Comparison of ENCODE assay signal across 8 mouse cellular contexts in the genomic region with DNA sequence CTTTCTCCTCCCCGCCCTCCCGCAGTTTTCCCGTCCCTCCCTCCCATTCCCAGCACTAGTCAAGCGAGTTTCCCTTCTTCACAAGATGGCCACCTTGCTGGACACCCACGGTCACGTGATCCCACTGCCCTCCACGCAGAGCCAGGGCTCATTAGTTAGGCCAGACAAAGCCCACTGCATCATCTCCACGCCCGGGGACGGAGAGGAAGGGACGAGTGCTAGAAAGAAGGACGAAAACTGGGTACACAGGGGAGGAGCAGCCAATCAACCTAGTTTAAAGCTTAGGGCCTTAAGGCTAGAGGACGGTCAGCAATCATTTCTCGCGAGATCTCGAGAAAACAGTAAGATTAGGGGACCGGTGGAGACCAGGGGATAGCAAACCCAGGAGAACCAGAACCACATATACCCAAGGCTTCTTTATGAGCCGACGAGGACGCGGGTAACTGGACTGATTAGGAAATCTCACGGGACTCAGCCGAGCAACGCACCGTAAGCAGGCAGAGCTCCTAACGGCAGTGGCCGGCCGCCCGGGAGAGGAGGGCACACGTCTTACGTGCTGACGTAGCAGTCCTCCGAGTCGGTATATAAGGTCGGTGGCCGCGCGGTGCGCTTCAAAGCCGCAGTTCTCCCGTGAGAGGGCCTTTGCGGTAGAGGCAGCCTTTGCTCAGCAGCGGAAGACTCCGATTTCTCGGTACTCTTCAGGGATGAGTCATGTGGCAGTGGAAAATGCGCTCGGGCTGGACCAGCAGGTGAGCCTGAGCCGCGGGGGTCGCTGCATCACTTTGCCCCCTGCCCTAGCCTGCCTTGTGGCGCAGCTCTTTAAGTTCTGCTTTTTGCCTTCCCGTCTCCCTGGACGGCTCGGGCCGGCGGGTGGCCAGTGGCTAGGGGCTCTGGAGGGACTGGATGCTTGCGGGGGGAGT. TPM values are rescaled to one million over a fixed set of nuclear protein-coding genes. Genes with fewer than 3 reads are reported as not detected.
A peak's percentile ranks its signal among the peaks of the same experiment; 100 is the strongest.
DNase-seq lines count a peak whose midpoint lies in the region; ATAC-seq and TF ChIP-seq lines count a peak whose summit lies in the region.

Ddx3x (plus strand) TSS at position 562 of the 920 bp plus-strand sequence.

- ATAC-seq in heart, embryonic 12.5 days (ENCODE audit: insufficient number of reproducible peaks, low FRiP score), result peak; percentile 93
- peak; percentile 92 for ATAC-seq in kidney, postnatal 0 days (replicated peaks; ENCODE audit: low FRiP score, low read depth)
- ATAC-seq in liver, embryonic 11.5 days (replicated peaks; ENCODE audit: low FRiP score), result peak; percentile 92
- ATAC-seq in stomach, embryonic 14.5 days (ENCODE audit: insufficient number of reproducible peaks, insufficient read depth, low FRiP score, low read depth), result peak; percentile 92

- H3K27ac ChIP-seq in heart, embryonic 12.5 days (ENCODE audit: poor library complexity, severe bottlenecking), result peak within 1 kb of the TSS; percentile 100
- peak within 1 kb of the TSS; percentile 99 for H3K27ac ChIP-seq in kidney, postnatal 0 days
- peak within 1 kb of the TSS; percentile 97 for H3K27ac ChIP-seq in liver, embryonic 11.5 days (ENCODE audit: low read depth, low read length)
- peak within 1 kb of the TSS; percentile 99 for H3K27ac ChIP-seq in stomach, embryonic 14.5 days (ENCODE audit: low read length)

- WGBS in heart, embryonic 12.5 days, result under 1% methylated on average over 54 of the region's 57 CpGs
- WGBS in kidney, postnatal 0 days, result under 1% methylated on average over 57 of the region's 57 CpGs
- WGBS in liver, embryonic 11.5 days, result under 1% methylated on average over 56 of the region's 57 CpGs
- under 1% methylated on average over 57 of the region's 57 CpGs for WGBS in stomach, embryonic 14.5 days

- peak within 1 kb of the TSS; percentile 72 for H3K4me2 ChIP-seq in heart, embryonic 12.5 days
- H3K4me2 ChIP-seq in kidney, postnatal 0 days (ENCODE audit: low read length), result peak within 1 kb of the TSS; percentile 77
- H3K4me2 ChIP-seq in liver, embryonic 11.5 days, result peak within 1 kb of the TSS; percentile 81
- H3K4me2 ChIP-seq in stomach, embryonic 14.5 days (replicated peaks; ENCODE audit: low read depth, low read length), result peak within 1 kb of the TSS; percentile 63

- peaks cover 25% of the 10 kb centered on the region for H3K4me1 ChIP-seq in erythroblast, embryonic 14.5 days (ENCODE audit: control insufficient read depth)
- H3K4me1 ChIP-seq in heart, embryonic 12.5 days (replicated peaks), result 0 out of 2 replicates have a peak, but pooled peaks cover 6% of the 10 kb centered on the region
- no peaks in the 10 kb centered on the region; the same call in 1 of the 2 replicates for H3K4me1 ChIP-seq in kidney, postnatal 0 days (replicated peaks; ENCODE audit: insufficient read depth, low read length)
- H3K4me1 ChIP-seq in liver, embryonic 11.5 days (replicated peaks; ENCODE audit: control insufficient read depth, insufficient read depth, low read length), result peaks cover 7% of the 10 kb centered on the region; the same call in 1 of the 2 replicates
- H3K4me1 ChIP-seq in stomach, embryonic 14.5 days (ENCODE audit: control insufficient read depth, insufficient read depth, low read length), result peaks cover 3% of the 10 kb centered on the region; the same call in 1 of the 2 replicates

- TF ChIP-seq CTCF in brain, embryonic 14.5 days (IDR thresholded peaks at IDR 0.05; ENCODE audit: borderline replicate concordance, extremely low read depth, insufficient read depth, insufficient read length), result no peak
- TF ChIP-seq CTCF in kidney, postnatal 0 days (IDR thresholded peaks at IDR 0.05; ENCODE audit: low read depth), result 0 out of 2 replicates have a peak, but pooled peaks have one; percentile 1

- peak; percentile 93; the same call in 1 of the 2 replicates for TF ChIP-seq POLR2A in brain, embryonic 14.5 days (IDR thresholded peaks at IDR 0.05; ENCODE audit: borderline replicate concordance, extremely low read depth, insufficient read depth, insufficient read length, poor library complexity, severe bottlenecking)

- H3K27me3 ChIP-seq in erythroblast, embryonic 14.5 days (ENCODE audit: control insufficient read depth), result peaks cover 3% of the 10 kb centered on the region
- peaks cover 4% of the 10 kb centered on the region; the same call in 1 of the 2 replicates for H3K27me3 ChIP-seq in heart, embryonic 12.5 days (replicated peaks)
- no peaks in the 10 kb centered on the region for H3K27me3 ChIP-seq in kidney, postnatal 0 days (ENCODE audit: insufficient read depth, low read length)
- H3K27me3 ChIP-seq in liver, embryonic 11.5 days (replicated peaks; ENCODE audit: control insufficient read depth, insufficient read depth, low read length), result 0 out of 2 replicates have a peak, but pooled peaks cover 2% of the 10 kb centered on the region
- no peaks in the 10 kb centered on the region for H3K27me3 ChIP-seq in stomach, embryonic 14.5 days (ENCODE audit: control insufficient read depth, insufficient read depth, low read length)

- H3K36me3 ChIP-seq in erythroblast, embryonic 14.5 days (ENCODE audit: control insufficient read depth), result peaks cover 26% of the 10 kb centered on the region
- H3K36me3 ChIP-seq in heart, embryonic 12.5 days, result peaks cover 7% of the 10 kb centered on the region; the same call in 1 of the 2 replicates
- peaks cover 6% of the 10 kb centered on the region for H3K36me3 ChIP-seq in kidney, postnatal 0 days (ENCODE audit: insufficient read depth, low read length)
- H3K36me3 ChIP-seq in liver, embryonic 11.5 days (ENCODE audit: control insufficient read depth, insufficient read depth, low read length), result 0 out of 2 replicates have a peak, but pooled peaks cover 3% of the 10 kb centered on the region
- H3K36me3 ChIP-seq in stomach, embryonic 14.5 days (ENCODE audit: control insufficient read depth, insufficient read depth, low read length), result peaks cover 14% of the 10 kb centered on the region

- peak within 1 kb of the TSS; percentile 97 for H3K4me3 ChIP-seq in erythroblast, embryonic 14.5 days (replicated peaks)
- peak within 1 kb of the TSS; percentile 98 for H3K4me3 ChIP-seq in heart, embryonic 12.5 days
- peak within 1 kb of the TSS; percentile 95 for H3K4me3 ChIP-seq in kidney, postnatal 0 days (replicated peaks; ENCODE audit: low read depth, low read length)
- H3K4me3 ChIP-seq in liver, embryonic 11.5 days (ENCODE audit: low read depth, low read length), result peak within 1 kb of the TSS; percentile 89
- H3K4me3 ChIP-seq in stomach, embryonic 14.5 days (ENCODE audit: low read depth, low read length), result peak within 1 kb of the TSS; percentile 80

- DNase-seq in B cell, adult 2 months, result peak; percentile 86 to 89
- peak; percentile 98 for DNase-seq in brain, embryonic 14.5 days (ENCODE audit: low read depth)
- peak; percentile 92 for DNase-seq in kidney, postnatal 0 days (ENCODE audit: low spot score)
- DNase-seq in liver, embryonic 11.5 days (ENCODE audit: low spot score), result peak; percentile 87
- peak; percentile 90 for DNase-seq in naive thymus-derived CD4-positive, alpha-beta T cell, adult 2 months (ENCODE audit: low read depth)

- peak within 1 kb of the TSS; percentile 99 for H3K9ac ChIP-seq in heart, embryonic 12.5 days
- H3K9ac ChIP-seq in kidney, postnatal 0 days (ENCODE audit: low read depth, low read length), result peak within 1 kb of the TSS; percentile 98
- H3K9ac ChIP-seq in liver, embryonic 11.5 days (ENCODE audit: low read depth, low read length), result peak within 1 kb of the TSS; percentile 99
- peak within 1 kb of the TSS; percentile 96 for H3K9ac ChIP-seq in stomach, embryonic 14.5 days (replicated peaks; ENCODE audit: low read depth, low read length)

- no peaks in the 10 kb centered on the region for H3K9me3 ChIP-seq in erythroblast, embryonic 14.5 days (ENCODE audit: control insufficient read depth, low read length)
- no peaks in the 10 kb centered on the region for H3K9me3 ChIP-seq in heart, embryonic 12.5 days (replicated peaks)
- no peaks in the 10 kb centered on the region for H3K9me3 ChIP-seq in kidney, postnatal 0 days (replicated peaks; ENCODE audit: low read length)
- H3K9me3 ChIP-seq in liver, embryonic 11.5 days (ENCODE audit: control insufficient read depth, low read length), result no peaks in the 10 kb centered on the region
- H3K9me3 ChIP-seq in stomach, embryonic 14.5 days (ENCODE audit: control insufficient read depth, low read depth, low read length), result no peaks in the 10 kb centered on the region

RNA-seq across cellular contexts. Expression of gene Ddx3x, which starts in this region (rescaled TPM):
- 77.0 and 126 TPM in 2 replicates for polyA plus RNA-seq in brain, embryonic 14.5 days (2012; rRNA removed)
- 0.47 and 0.49 TPM in 2 replicates for polyA plus RNA-seq in erythroblast, embryonic 14.5 days (2012)
- polyA plus RNA-seq in heart, embryonic 12.5 days (2016; fragmentation: Nextera tagmentation; extraction: Ambion mirVana), result 105 and 116 TPM in 2 replicates
- 102 and 104 TPM in 2 replicates for polyA plus RNA-seq in kidney, postnatal 0 days (2015; fragmentation: Nextera tagmentation; extraction: Ambion mirVana)
- polyA plus RNA-seq in liver, embryonic 11.5 days (2014; fragmentation: Nextera tagmentation; extraction: Ambion mirVana), result 136 and 150 TPM in 2 replicates
- 147 and 156 TPM in 2 replicates for polyA plus RNA-seq in stomach, embryonic 14.5 days (2014; fragmentation: Nextera tagmentation; extraction: Ambion mirVana)

Comparison
In these comparisons a context has a peak if more than half of its experiments do, and no peak if none do; other contexts are left out.
1. Peak in every context shown above with its lines: DNase-seq, ATAC-seq, H3K4me3 ChIP-seq and H3K27ac ChIP-seq.
2. RNA of gene Ddx3x (polyA plus RNA-seq): 147 to 156 TPM in stomach, embryonic 14.5 days, 136 to 150 TPM in liver, embryonic 11.5 days, 77.0 to 126 TPM in brain, embryonic 14.5 days, 105 to 116 TPM in heart, embryonic 12.5 days and 102 to 104 TPM in kidney, postnatal 0 days; 0.47 to 0.49 TPM in erythroblast, embryonic 14.5 days; every median in the first group is over 10 times any median in the second.